Mouse (Mus musculus): ENCODE data around the gene Olfr733.

Gene Olfr733

DNA sequence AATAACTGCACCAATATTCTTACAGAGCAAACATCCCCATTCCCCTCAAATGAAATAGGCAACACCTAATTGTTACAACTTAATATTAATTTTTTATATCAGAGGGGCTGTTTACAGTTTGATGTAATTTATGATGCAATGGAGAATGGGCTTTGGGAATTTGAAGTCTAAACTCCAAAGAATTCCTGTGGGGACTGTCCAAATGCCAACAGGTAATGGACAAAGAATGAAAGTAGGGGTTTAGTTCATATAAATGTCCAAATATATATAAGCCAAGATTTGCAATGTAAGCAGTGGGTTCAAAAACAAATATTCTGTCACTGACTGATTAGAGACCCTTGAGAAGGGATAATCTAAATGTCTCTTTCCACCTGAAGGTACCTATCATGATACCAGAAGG is at the start of gene Olfr733:
Olfr733 (minus strand) TSS at position 101 of the 400 bp plus-strand sequence.
- no peak for DNase-seq

DNA sequence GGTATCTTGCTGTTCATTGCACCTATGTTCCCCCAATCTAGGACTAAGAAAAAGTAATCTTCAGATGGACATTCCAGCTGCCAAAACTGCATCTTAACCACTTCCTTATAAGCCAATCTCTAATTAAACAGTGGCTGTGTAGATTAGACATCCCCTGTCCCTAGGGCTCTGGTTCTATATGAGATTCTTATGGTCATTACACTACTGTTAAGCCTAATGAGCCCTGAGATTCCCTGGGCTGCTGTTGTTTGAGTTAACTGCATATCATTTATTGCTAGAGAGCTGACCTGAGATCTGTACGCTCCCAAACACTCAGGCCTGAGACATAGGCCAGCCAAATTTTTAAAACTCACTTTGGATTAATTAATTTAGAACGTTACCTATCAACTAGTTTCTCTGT is 47.5 kb upstream of the Olfr733 start, which contains the start of gene Olfr735:
Olfr735 (minus strand) TSS at position 77 of the 400 bp plus-strand sequence.
- no peak for DNase-seq

DNA sequence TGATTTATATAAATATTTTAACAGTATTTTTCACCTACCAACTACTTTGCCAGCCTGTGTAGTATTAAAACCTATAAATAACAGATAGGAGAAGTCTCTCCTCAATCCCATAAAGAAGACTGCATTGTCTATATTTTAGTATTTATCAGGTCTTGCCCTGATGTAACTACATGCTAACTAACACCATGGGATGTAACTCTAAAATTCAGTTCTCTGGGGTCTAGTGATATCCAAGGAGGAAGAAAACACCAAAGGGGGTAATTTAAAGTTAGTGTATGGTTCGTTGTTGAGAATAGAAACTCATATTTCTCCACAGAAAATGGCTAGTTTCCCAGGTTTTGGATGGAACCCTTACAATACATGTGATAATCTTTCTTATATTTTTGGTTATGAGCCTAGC is 25.3 kb upstream of the Olfr733 start, which contains the start of gene Olfr734:
Olfr734 (minus strand) TSS at position 101 of the 400 bp plus-strand sequence.
- no peak for DNase-seq

DNA sequence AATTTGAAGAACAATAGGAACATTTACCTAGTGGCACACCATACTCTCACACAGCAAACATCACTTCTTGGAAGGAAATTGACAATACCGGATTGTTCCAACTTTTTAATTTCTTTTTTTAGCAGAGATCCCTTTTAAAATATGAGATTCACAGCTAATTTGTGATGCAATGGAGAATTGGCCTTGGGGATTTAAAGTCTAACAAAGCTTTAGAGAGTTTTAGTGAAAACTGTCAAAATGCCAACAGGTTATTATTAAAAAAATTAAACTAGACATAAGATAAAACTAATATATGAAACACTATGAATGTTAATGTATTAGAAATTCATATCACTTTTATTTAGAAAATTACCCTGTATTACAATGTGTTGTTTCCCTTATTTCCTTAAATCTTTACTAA is 17.2 kb downstream of the Olfr733 start, which contains the start of gene Olfr732:
Olfr732 (minus strand) TSS at position 101 of the 400 bp plus-strand sequence.
- DNase-seq: no peak

Measured in cerebellum, adult 8-10 months (tissue).